Mouse (Mus musculus) mouse trophoblast stem cell (cell line): ENCODE measurements around the gene Ccdc146.

ENCODE experiments used
- in situ Hi-C, 2 experiments: fragments of 300-500 bp; cut with MseI, MboI; formaldehyde crosslinking; loops; 2 replicates in 1 of 2; 3 replicates in 1 of 2; pipeline ENCODE4 v1.15.1; 2025

Ccdc146 gene

DNA sequence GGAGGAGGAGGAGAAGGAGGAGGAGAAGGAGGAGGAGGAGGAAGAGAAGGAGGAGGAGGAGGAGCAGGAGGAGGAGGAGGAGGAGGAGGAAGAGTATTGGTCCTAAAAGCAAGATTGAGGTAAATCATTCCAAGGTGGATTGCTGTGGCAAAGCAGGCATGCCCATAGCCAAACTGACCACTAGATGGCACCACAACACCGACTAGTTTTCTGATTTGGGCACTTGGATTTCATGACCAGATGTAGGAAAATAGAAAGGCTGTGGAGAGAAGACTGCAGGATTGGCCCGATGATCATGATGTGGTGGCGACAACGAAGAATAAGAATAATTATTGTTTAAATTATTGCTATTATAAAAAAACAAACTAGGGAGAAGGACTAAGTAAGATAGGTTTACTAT is 159.4 kb downstream of the Ccdc146 start:
- in situ Hi-C loops, result loop anchor here (10.0 kb wide), 2 partner anchors 160 to 320 kb away; partner anchors contain the start of genes Ccdc146 (in 1 of the 2) and Fam185a (in 1 of the 2)

DNA sequence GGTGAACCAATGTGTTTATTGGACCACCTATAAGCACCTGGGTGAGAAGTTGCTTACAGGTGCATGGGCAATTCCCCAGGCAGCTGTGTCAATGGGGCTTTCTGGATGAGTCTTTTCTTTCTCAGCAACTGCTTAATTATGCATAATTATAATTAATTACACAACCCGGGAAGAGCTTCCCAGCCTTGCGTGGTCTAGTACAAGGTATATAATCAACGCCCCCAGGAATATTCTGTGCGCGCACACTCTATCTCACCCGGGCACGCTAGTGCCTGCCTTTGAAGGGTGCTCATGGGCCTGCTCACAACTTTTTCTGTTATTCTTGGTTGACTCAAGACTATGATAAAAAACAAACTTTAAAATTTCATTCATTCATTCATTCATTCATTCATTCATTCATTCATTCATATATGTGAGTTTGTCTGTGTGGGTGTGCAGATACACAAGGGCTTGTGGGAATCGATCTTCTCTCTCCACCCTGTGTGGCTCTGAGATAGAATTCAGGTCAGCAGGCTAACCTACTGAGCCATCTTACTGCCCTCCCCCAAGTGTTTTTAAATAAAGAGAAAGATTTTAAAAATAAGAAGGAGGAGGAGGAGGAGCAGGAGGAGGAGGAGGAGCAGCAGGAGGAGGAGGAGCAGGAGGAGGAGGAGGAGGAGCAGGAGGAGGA is 160.0 kb downstream of the Ccdc146 start:
- in situ Hi-C loops, result loop anchor here (10.0 kb wide), 2 partner anchors 160 to 320 kb away; partner anchors contain the start of genes Ccdc146 (in 1 of the 2) and Fam185a (in 1 of the 2)

DNA sequence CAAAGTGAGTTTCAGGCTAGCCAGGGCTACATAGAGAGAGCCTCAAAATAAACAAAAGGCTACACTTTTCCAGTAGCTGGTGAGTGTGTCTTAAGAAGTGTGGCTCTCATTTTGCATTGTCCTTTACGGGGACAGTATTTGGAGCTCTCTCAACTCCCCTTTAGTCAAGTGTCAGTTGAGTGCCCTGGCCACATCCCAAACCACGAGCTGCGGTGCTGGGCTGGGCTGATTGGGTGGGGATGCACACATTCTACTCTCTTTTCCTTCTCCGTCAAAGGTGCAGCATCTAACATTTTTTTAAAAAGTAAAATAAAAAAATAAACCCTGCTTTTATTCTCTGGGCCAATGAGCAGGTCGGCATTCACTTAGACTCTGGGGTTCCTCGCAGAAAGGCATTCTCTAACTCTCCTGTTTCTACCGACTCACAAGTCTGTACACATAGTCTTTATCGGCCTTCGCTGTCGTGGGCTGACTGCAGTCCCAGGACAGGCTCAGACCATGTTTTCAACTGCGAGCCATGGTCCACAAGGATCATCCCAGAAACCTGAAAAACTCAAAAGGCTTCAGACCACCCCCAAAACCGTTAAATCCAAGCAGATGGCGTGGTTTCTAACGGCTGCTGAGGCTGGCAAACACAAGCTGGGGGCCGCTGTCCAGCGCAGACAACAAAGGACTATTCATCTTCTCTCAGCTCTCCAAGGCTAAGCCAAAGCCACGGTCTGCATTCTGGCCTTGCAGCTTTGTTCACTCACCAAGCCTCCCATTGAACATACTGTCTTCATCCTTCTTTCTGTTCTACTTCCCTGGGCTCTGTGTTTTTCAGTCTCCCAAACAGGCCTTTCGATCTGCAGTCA is 161.0 kb downstream of the Ccdc146 start:
- in situ Hi-C loops, result loop anchor here (10.0 kb wide), 2 partner anchors 161 to 321 kb away; partner anchors contain the start of genes Ccdc146 (in 1 of the 2) and Fam185a (in 1 of the 2)

DNA sequence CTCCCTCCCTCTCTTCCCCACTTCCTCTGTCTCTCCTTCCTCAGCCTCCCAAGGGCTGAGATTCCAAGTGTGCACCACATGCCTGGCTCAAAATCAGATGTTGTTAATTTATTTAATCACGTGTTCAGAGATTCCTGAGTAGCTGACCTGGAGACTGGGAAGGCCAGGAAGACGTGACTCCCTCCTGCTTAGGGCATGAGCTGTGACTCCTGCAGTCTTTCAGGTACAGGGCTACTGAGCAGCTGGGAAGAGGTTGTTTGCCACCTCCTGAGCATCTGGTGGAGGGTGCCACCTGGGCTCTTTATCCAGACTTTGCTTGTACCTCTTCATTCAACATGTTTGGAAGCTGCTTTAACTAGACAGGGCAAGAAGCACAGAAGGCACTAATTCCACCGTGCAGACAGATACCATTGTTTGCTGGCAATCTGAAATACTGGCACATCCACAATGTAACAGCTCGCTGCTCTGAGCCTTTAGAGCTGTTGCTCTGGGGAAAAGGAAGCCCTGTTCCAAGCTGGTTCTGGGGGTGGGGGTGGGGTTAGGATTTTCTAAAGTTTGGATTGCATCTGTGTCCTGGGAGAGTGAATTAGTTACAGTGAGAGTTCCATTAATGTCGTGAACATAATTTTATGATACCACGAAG is 163.2 kb downstream of the Ccdc146 start:
- in situ Hi-C loops, result loop anchor here (10.0 kb wide), 2 partner anchors 163 to 323 kb away; partner anchors contain the start of genes Ccdc146 (in 1 of the 2) and Fam185a (in 1 of the 2)

DNA sequence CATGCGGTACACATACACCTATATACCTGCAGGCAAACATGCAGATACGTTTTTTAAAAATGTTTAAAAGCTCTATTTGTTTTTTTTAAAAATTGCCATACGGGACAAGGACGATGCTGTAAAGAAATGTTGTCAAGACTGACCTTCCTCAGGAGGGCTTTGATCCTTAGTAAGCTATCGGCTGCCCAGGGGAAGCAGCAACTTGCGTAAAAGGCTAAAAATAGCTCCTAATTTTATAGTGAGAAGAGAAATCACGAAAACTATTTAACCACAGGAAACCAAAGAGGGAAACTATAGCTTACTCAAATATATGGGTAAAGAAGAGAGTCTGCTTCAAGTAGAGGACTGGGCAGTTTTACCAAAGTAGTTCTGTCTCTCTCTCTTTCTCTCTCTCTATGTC is 163.7 kb downstream of the Ccdc146 start:
- in situ Hi-C loops, result loop anchor here (10.0 kb wide), 2 partner anchors 164 to 324 kb away; partner anchors contain the start of genes Ccdc146 (in 1 of the 2) and Fam185a (in 1 of the 2)

DNA sequence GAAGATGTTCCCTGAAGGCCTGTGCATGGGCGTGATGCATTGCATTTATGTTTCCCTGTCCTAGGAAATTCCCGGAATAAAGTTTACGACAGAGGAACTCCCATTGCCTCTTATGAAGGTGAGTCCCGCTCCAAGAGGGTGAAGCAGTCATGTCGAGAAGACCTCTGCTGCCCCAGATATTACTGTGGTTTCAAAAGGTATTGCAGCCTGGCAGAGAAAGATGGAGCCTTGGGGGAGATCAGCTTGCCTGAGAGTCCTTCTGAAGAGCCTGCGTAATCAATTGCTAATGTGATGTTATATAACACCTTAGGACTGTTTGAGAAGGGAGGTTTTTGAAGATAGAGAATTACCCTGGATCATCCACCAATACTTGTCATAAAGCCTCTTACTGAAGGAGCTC is 166.7 kb downstream of the Ccdc146 start:
- in situ Hi-C loops, result no loop called here

DNA sequence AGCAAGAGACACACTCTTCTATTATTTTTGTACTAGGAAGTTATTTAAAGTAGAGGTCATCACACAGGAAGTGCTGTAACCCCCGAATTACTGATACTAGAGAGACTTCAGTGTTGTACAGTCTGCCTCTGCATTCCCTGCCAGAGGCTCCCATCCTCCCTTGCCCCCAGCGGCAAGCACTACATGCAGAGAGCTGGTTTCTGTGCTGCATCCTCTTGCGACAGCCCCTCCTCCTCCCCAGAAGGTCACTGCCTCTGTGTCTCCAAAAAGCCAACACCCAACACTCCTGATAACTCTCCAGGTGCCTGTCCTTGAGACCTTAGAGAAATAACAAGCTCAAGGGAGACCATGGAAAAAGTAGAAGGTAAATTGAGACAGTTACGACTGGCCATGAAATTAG is 167.4 kb downstream of the Ccdc146 start:
- in situ Hi-C loops, result no loop called here

DNA sequence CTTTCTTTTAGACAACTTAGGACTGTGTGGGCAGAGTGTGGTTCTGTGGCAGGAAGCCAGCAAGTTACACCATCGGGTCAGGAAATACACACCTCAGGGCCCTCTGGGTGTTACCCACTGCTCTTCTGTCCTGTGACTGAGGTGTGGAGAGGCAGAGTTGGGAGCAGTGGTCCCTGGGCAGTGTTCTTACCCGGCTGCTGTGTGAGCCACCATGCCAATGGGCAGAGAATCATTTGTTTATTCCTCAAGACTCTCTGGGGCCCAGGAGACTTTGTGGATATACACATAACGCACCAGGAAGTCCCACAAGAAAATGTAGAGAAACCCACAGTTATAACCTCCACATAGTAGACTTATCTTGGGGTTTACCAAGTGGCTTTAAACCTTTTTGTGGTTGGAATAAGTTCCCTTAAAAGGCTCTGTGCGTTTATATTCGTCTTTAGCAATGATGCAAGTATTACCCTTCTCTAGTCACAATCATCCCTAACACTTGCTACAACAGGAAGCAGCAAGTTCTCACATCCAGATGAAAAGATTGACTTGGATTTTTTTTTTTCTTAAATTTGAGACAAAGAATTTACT is 168.8 kb downstream of the Ccdc146 start:
- in situ Hi-C loops, result no loop called here

DNA sequence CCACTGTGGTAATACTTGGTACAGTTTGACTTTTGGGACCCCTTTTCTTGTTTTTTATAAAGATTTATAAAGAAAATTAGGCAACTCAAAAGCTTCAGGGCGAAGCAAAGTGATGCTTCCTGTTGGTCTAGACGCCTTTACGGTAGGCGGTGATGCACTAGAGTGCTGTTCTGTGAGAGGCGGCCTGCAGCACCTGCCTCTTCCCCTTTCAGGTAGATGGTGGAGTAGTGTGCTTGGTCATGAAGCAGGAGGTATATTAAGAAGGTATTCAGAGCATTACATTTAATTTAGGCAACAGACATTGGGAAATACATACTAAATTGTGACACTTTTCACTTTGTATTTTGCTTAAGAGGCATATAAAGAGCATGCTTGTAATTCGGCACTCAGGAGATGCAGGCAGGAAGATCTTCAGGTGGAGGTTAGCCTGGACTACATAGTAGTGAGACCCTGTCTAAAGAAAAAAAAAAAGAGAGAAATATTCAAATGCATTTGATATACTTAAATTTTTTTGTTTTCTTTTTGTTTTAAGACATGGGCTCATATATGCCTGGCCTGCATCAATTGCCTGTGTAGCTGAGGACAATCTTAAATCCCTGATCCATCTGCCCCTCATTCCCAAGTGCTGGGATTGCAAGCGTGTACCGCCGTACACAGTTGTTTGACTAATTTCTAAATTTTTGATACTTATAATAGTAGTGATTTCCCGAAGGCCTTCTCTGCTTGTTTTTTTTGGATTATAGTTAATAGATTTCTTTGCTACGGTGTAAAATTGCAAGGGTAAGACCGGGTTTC is 169.5 kb downstream of the Ccdc146 start:
- in situ Hi-C loops, result no loop called here

DNA sequence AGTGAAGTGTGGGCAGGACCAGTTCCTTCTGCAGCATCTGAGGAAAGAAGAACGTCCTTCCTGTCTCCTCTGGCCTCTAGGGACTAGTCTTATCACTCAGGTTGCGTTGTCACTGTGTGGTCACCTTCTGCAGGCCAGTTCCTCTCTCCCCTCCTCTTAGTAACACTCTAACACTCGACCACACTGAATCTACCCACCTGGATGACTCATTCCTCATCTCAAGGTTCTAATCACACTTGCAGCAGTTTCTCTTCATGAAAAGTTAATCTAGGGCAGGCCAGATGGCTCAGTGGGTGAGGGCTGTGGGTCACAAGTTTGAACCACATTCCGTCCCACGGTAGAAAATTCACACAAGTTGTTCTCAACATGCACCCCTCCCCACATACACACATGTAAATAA is 175.6 kb downstream of the Ccdc146 start:
- in situ Hi-C loops, result no loop called here

DNA sequence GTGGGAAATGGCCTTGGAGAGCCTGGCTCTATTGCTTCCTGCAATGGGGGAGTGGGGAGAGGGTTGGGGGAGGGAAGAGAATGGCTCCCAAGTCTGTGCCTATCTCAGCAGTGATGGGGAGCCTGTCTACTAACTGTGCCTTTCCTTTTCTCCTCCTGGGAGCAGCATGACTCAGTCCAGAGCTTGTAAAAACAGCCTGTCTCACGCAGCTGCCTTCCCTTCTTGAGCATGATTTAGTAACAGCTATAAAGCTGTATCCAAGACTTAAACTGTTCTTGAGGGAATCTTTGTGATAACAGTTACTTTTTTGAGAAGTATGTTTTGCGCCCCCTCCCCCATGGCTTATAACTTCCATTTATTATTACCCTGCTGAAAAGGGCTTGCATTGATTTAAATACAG is 176.6 kb downstream of the Ccdc146 start:
- in situ Hi-C loops, result no loop called here

DNA sequence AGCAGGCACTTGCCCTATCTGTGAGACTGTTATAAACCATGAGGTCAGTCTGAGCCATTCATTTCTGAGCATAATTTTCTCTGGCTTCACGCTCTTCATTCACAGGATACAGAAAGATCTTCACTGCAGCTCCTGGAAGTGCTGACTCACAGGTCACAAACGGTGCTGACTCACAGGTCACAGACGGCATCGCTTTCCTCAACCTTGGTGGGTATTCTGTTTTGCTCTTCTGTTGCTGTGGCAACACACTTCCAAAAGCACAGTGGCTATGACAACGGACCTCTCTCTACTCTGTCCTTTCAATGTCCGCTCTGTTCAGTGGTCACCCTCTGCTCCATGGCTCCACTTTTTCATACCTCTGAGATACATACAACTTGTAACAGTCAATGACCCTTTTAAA is 177.7 kb downstream of the Ccdc146 start:
- in situ Hi-C loops, result no loop called here

DNA sequence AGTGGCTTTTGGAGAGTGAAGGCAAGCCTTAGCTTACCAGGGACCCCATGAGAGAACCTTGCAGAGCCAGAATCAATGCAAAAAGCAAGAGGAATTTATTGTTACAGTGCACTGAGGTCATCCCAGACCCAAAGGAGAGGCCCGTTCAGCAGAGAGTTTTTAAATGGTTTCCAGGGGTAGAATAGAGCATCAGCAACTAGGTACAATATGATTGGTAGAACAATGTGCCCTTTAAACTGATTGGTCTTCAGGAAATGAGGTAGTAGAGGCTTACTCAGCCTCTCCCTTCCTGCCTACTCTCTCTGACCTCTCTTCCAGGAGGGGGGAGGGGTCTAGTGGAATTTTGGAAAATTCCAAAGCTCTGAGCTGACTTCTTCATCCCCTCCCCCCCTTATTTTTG is 179.2 kb downstream of the Ccdc146 start:
- in situ Hi-C loops, result no loop called here

DNA sequence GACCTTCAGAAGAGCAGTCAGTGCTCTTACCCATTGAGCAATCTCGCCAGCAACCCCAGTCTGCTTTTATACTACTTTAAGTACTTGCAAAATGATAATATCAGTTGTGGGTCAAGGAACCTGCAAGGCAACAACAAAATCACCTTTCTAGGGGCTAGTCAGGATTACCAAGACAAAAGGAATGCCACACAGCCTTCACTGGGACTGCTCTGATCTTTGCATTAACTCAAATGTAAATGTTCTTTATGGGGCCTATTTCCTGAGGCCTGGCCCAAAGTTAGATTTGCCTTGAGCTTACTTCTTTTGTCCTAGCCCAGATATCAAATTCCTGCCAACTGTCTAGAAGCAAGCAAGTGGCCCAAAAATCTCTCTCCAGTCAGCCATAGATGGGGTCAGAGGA is 179.9 kb downstream of the Ccdc146 start:
- in situ Hi-C loops, result no loop called here
